Mouse (Mus musculus): ENCODE results near the gene Elk3. TPM values are rescaled to one million over a fixed set of nuclear protein-coding genes. Genes with fewer than 3 reads are reported as not detected.

The Elk3 gene
- polyA plus RNA-seq, 2 experiments = 42.4 to 60.9 TPM

DNA sequence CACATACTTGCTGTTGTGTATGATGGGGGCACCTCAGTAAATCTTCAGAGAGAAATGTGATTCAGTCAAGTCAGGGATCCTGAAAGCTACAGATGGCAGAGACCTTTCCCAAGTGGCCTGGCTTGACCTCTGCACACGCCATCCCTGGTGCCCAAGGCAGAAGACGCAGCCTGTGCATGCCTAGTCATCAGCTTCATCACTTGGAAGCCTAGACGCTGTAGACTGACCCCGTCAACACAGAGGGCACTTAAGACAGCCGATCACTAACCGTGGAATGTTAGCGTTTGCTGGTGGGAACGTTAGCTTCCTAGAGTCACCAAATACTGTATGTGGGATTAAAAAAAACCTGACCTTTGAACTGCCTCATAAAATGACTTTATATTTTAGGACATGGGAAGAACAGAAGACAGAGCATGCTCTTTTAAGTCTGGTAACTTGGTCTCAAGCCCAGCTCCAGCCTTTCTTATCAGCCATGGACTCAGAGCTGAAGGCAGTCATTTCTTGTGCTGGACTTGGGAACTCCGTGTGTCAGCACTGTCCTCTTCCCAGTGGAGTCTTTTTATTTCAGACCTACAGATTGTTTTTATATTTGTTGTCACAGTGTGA lies 71.6 kb downstream of the Elk3 start:
- H3K4me1 ChIP-seq (ENCODE audit: control insufficient read depth, insufficient read depth, low read length) = 0 out of 2 replicates have a peak, but pooled peaks cover 2% of the 10 kb centered on the region
- no peak overlapping the region for H3K27ac ChIP-seq (replicated peaks; ENCODE audit: low read depth, low read length)
- DNase-seq (ENCODE audit: low spot score) (no peak), ATAC-seq (ENCODE audit: low FRiP score, low read depth) (no peak)
- H3K36me3 ChIP-seq (ENCODE audit: control insufficient read depth, insufficient read depth, low read length) = peaks cover 57% of the 10 kb centered on the region
- H3K9ac ChIP-seq (ENCODE audit: low read depth, low read length, severe bottlenecking) = no peak overlapping the region
- no peak for TF ChIP-seq POLR2A (IDR thresholded peaks at IDR 0.05; ENCODE audit: borderline replicate concordance, extremely low read depth, insufficient read depth, insufficient read length)
- no peak overlapping the region for H3K4me3 ChIP-seq (replicated peaks; ENCODE audit: low read length)
- H3K27me3 ChIP-seq (ENCODE audit: control insufficient read depth, insufficient read depth, low read length) = no peaks in the 10 kb centered on the region
- H3K4me2 ChIP-seq (replicated peaks; ENCODE audit: low read depth, low read length, severe bottlenecking) = no peak overlapping the region
- H3K9me3 ChIP-seq (ENCODE audit: control insufficient read depth, low read length) = no peaks in the 10 kb centered on the region
- WGBS = 83% methylated on average over 9 of the region's 9 CpGs

DNA sequence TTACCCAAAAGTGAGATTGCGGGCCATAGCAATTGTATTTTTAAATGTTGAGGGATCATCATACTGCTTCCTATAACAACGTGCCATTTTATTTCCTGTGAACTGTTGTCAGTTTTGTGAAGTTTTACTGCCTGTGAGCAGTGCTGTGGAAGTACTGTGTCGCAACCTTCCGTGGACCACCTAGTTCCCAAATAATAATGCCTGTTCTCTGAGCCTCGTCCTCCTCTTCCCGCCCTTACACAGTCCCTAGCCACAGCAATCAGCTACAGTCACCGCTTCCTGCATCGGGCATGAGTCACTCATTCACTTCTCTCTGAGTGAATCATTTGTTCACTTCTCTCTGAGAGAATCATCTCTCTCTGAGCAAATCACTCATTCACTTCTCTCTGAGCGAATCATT lies 76.2 kb downstream of the Elk3 start:
- WGBS = 94% methylated on average over 9 of the region's 9 CpGs
- no peak overlapping the region for H3K27ac ChIP-seq (replicated peaks; ENCODE audit: low read depth, low read length)
- H3K27me3 ChIP-seq (ENCODE audit: control insufficient read depth, insufficient read depth, low read length) = no peaks in the 10 kb centered on the region
- no peak for ATAC-seq (ENCODE audit: low FRiP score, low read depth)
- H3K36me3 ChIP-seq (ENCODE audit: control insufficient read depth, insufficient read depth, low read length) = peaks cover 65% of the 10 kb centered on the region
- H3K9ac ChIP-seq (ENCODE audit: low read depth, low read length, severe bottlenecking) = no peak overlapping the region
- DNase-seq (ENCODE audit: low spot score) = no peak
- no peak for TF ChIP-seq POLR2A (IDR thresholded peaks at IDR 0.05; ENCODE audit: borderline replicate concordance, extremely low read depth, insufficient read depth, insufficient read length)
- no peaks in the 10 kb centered on the region for H3K4me1 ChIP-seq (ENCODE audit: control insufficient read depth, insufficient read depth, low read length)
- no peaks in the 10 kb centered on the region for H3K9me3 ChIP-seq (ENCODE audit: control insufficient read depth, low read length)
- no peak overlapping the region for H3K4me2 ChIP-seq (replicated peaks; ENCODE audit: low read depth, low read length, severe bottlenecking)
- H3K4me3 ChIP-seq (replicated peaks; ENCODE audit: low read length) = no peak overlapping the region

DNA sequence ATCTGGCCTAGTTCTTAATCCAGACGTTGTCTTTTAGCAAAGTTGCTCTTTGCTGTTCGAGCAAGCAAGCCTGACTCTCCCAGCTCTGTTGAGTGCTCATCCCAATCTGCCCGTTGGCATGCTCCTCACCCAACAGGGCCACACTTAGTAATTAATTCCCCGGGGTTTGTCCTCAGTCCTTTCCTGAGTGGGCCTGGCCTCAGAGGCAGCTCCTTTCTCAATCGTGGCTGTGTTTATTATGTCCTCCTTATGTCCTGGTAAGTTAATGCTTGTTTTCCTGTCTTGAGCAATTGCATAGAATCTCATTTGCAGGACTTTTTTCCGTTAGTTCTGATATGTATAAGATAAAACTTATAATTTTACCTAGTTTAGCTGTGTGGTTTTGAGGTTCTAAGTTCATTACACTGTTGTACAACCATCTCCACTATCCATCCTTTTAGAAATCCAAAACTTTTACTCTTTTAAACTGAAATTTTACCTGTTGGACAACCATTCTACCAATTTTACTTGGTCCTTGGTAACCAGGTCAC lies 77.2 kb downstream of the Elk3 start:
- Histone ChIP-seq H3K9me3 (ENCODE audit: control insufficient read depth, low read length) (no peaks in the 10 kb centered on the region), H3K4me1 (ENCODE audit: control insufficient read depth, insufficient read depth, low read length) (no peaks in the 10 kb centered on the region), H3K4me3 (replicated peaks; ENCODE audit: low read length) (no peak overlapping the region), H3K36me3 (ENCODE audit: control insufficient read depth, insufficient read depth, low read length) (peaks cover 59% of the 10 kb centered on the region), H3K4me2 (replicated peaks; ENCODE audit: low read depth, low read length, severe bottlenecking) (no peak overlapping the region), H3K27ac (replicated peaks; ENCODE audit: low read depth, low read length) (no peak overlapping the region), H3K27me3 (ENCODE audit: control insufficient read depth, insufficient read depth, low read length) (no peaks in the 10 kb centered on the region), H3K9ac (ENCODE audit: low read depth, low read length, severe bottlenecking) (no peak overlapping the region)
- DNase-seq (ENCODE audit: low spot score) = no peak
- WGBS = 88% methylated on average over 6 of the region's 6 CpGs
- no peak for ATAC-seq (ENCODE audit: low FRiP score, low read depth)
- no peak for TF ChIP-seq POLR2A (IDR thresholded peaks at IDR 0.05; ENCODE audit: borderline replicate concordance, extremely low read depth, insufficient read depth, insufficient read length)

DNA sequence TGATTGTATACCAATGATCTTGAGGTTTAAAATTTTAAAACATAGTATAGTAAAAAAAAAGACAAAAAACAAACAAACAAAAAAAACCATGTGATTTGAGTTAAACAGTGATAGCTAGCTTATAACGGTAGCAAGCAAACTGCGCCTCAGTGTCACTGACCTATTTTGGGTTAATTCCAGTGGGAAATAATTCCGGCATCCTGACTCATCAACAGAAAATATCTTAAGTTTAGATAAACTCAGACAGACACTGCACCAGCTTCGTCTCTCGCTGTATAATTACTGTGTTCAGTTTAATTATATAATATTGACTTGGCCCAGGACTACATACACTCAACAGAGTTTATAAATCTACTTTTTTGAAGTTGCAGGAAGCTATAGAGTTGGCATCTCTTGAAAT lies 79.0 kb downstream of the Elk3 start:
- H3K4me1 ChIP-seq (ENCODE audit: control insufficient read depth, insufficient read depth, low read length) = peaks cover 3% of the 10 kb centered on the region; the same call in 1 of the 2 replicates
- H3K9ac ChIP-seq (ENCODE audit: low read depth, low read length, severe bottlenecking) = no peak overlapping the region
- no peak overlapping the region for H3K4me2 ChIP-seq (replicated peaks; ENCODE audit: low read depth, low read length, severe bottlenecking)
- ATAC-seq (ENCODE audit: low FRiP score, low read depth) (no peak), DNase-seq (ENCODE audit: low spot score) (no peak)
- H3K4me3 ChIP-seq (replicated peaks; ENCODE audit: low read length) = no peak overlapping the region
- H3K36me3 ChIP-seq (ENCODE audit: control insufficient read depth, insufficient read depth, low read length) = peaks cover 49% of the 10 kb centered on the region
- H3K27me3 ChIP-seq (ENCODE audit: control insufficient read depth, insufficient read depth, low read length) = no peaks in the 10 kb centered on the region
- WGBS = 92% methylated on average over 5 of the region's 5 CpGs
- no peaks in the 10 kb centered on the region for H3K9me3 ChIP-seq (ENCODE audit: control insufficient read depth, low read length)
- no peak overlapping the region for H3K27ac ChIP-seq (replicated peaks; ENCODE audit: low read depth, low read length)
- TF ChIP-seq POLR2A (IDR thresholded peaks at IDR 0.05; ENCODE audit: borderline replicate concordance, extremely low read depth, insufficient read depth, insufficient read length) = no peak

DNA sequence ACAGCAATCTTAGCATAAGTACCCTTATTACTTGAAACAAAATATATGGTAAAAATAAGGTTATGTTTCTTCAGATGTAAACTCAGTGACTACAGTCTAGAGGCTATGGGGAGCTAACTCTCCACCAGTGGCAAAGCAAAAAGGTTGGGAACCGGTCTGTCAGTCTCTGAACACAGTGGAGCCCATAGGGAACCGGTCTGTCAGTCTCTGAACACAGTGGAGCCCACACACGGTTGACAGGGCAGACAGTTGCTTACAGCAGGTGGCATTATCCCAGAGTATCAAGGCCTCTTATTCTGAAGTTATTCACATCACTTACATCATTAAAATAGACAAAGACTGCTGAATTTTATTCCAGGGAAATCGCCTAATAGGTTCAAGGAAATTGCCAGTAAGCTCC lies 79.4 kb downstream of the Elk3 start:
- 79% methylated on average over 4 of the region's 4 CpGs for WGBS
- TF ChIP-seq POLR2A (IDR thresholded peaks at IDR 0.05; ENCODE audit: borderline replicate concordance, extremely low read depth, insufficient read depth, insufficient read length) = no peak
- ATAC-seq (ENCODE audit: low FRiP score, low read depth) = no peak

More for the DNA sequence above, 79.4 kb downstream of the Elk3 start:
- Histone ChIP-seq H3K9me3 (ENCODE audit: control insufficient read depth, low read length) (no peaks in the 10 kb centered on the region), H3K4me2 (replicated peaks; ENCODE audit: low read depth, low read length, severe bottlenecking) (no peak overlapping the region), H3K4me3 (replicated peaks; ENCODE audit: low read length) (no peak overlapping the region), H3K36me3 (ENCODE audit: control insufficient read depth, insufficient read depth, low read length) (peaks cover 52% of the 10 kb centered on the region), H3K9ac (ENCODE audit: low read depth, low read length, severe bottlenecking) (no peak overlapping the region), H3K27ac (replicated peaks; ENCODE audit: low read depth, low read length) (no peak overlapping the region), H3K4me1 (ENCODE audit: control insufficient read depth, insufficient read depth, low read length) (peaks cover 3% of the 10 kb centered on the region; the same call in 1 of the 2 replicates), H3K27me3 (ENCODE audit: control insufficient read depth, insufficient read depth, low read length) (no peaks in the 10 kb centered on the region)
- no peak for DNase-seq (ENCODE audit: low spot score)
